Mouse (Mus musculus) stomach, postnatal 0 days (tissue): ENCODE measurements around the gene Btg1.

Source experiments
- CTCF ChIP-seq: IDR thresholded peaks from 2 replicates; pipeline ENCODE4 v1.5.1; 2016; ENCODE audit warnings: antibody characterized with exemption, low read depth, mild to moderate bottlenecking, moderate library complexity
- EP300 ChIP-seq: optimal IDR thresholded peaks from 2 replicates; pipeline ENCODE3; 2016; ENCODE audit warnings: antibody characterized with exemption

GRCm38 (mm10) chr10:96646867-96647462, 30.2 kb downstream of the Btg1 start:
- TF ChIP-seq EP300 (no peak), CTCF (no peak)
